Mouse (Mus musculus): Measurements from ENCODE around the gene Wasf2. TPM values are rescaled to one million over a fixed set of nuclear protein-coding genes. Genes with fewer than 3 reads are reported as not detected.

Wasf2 gene
- polyA plus RNA-seq, 1 experiment: 150 TPM

- Histone ChIP-seq H3K4me1 (ENCODE audit: control insufficient read depth, insufficient read depth, low read length) (no peaks in the 10 kb centered on the region), H3K4me3 (ENCODE audit: insufficient read depth, low read length) (no peak overlapping the region), H3K27ac (ENCODE audit: insufficient read depth, low read depth, low read length) (no peak overlapping the region)
- TF ChIP-seq POLR2A (IDR thresholded peaks at IDR 0.05; ENCODE audit: borderline replicate concordance, low read depth, low read length) (no peak), CTCF (IDR thresholded peaks at IDR 0.05; ENCODE audit: low read depth, low read length) (no peak)
Observed at GRCm38 (mm10) chr4:133218745-133219144, 88.4 kb downstream of the Wasf2 start.

GRCm38 (mm10) chr4:133220656-133221055, 90.4 kb downstream of the Wasf2 start:
- no peak for TF ChIP-seq POLR2A (IDR thresholded peaks at IDR 0.05; ENCODE audit: borderline replicate concordance, low read depth, low read length)
- TF ChIP-seq CTCF (IDR thresholded peaks at IDR 0.05; ENCODE audit: low read depth, low read length): no peak
- Histone ChIP-seq H3K4me1 (ENCODE audit: control insufficient read depth, insufficient read depth, low read length) (no peaks in the 10 kb centered on the region), H3K27ac (ENCODE audit: insufficient read depth, low read depth, low read length) (no peak overlapping the region), H3K4me3 (ENCODE audit: insufficient read depth, low read length) (no peak overlapping the region)

- no peaks in the 10 kb centered on the region for H3K4me1 ChIP-seq (ENCODE audit: control insufficient read depth, insufficient read depth, low read length)
- no peak overlapping the region for H3K4me3 ChIP-seq (ENCODE audit: insufficient read depth, low read length)
- no peak overlapping the region for H3K27ac ChIP-seq (ENCODE audit: insufficient read depth, low read depth, low read length)
- TF ChIP-seq POLR2A (IDR thresholded peaks at IDR 0.05; ENCODE audit: borderline replicate concordance, low read depth, low read length) (no peak), CTCF (IDR thresholded peaks at IDR 0.05; ENCODE audit: low read depth, low read length) (no peak)
Observed at GRCm38 (mm10) chr4:133221701-133222100, 91.4 kb downstream of the Wasf2 start.

GRCm38 (mm10) chr4:133223875-133224274, 93.6 kb downstream of the Wasf2 start:
- Histone ChIP-seq H3K27ac (ENCODE audit: insufficient read depth, low read depth, low read length) (no peak overlapping the region), H3K4me1 (ENCODE audit: control insufficient read depth, insufficient read depth, low read length) (no peaks in the 10 kb centered on the region), H3K4me3 (ENCODE audit: insufficient read depth, low read length) (no peak overlapping the region)
- no peak for TF ChIP-seq CTCF (IDR thresholded peaks at IDR 0.05; ENCODE audit: low read depth, low read length)
- TF ChIP-seq POLR2A (IDR thresholded peaks at IDR 0.05; ENCODE audit: borderline replicate concordance, low read depth, low read length): no peak

- no peak for TF ChIP-seq CTCF (IDR thresholded peaks at IDR 0.05; ENCODE audit: low read depth, low read length)
- no peak for TF ChIP-seq POLR2A (IDR thresholded peaks at IDR 0.05; ENCODE audit: borderline replicate concordance, low read depth, low read length)
- no peak overlapping the region for H3K27ac ChIP-seq (ENCODE audit: insufficient read depth, low read depth, low read length)
- no peaks in the 10 kb centered on the region for H3K4me1 ChIP-seq (ENCODE audit: control insufficient read depth, insufficient read depth, low read length)
- H3K4me3 ChIP-seq (ENCODE audit: insufficient read depth, low read length): no peak overlapping the region
Observed at GRCm38 (mm10) chr4:133226073-133226472, 95.8 kb downstream of the Wasf2 start.

GRCm38 (mm10) chr4:133227636-133228035, 97.3 kb downstream of the Wasf2 start:
- Histone ChIP-seq H3K4me1 (ENCODE audit: control insufficient read depth, insufficient read depth, low read length) (no peaks in the 10 kb centered on the region), H3K4me3 (ENCODE audit: insufficient read depth, low read length) (no peak overlapping the region), H3K27ac (ENCODE audit: insufficient read depth, low read depth, low read length) (no peak overlapping the region)
- TF ChIP-seq CTCF (IDR thresholded peaks at IDR 0.05; ENCODE audit: low read depth, low read length) (no peak), POLR2A (IDR thresholded peaks at IDR 0.05; ENCODE audit: borderline replicate concordance, low read depth, low read length) (no peak)

GRCm38 (mm10) chr4:133229582-133229981, 99.3 kb downstream of the Wasf2 start:
- H3K4me1 ChIP-seq (ENCODE audit: control insufficient read depth, insufficient read depth, low read length): no peaks in the 10 kb centered on the region
- TF ChIP-seq POLR2A (IDR thresholded peaks at IDR 0.05; ENCODE audit: borderline replicate concordance, low read depth, low read length): no peak
- no peak for TF ChIP-seq CTCF (IDR thresholded peaks at IDR 0.05; ENCODE audit: low read depth, low read length)
- H3K27ac ChIP-seq (ENCODE audit: insufficient read depth, low read depth, low read length): no peak overlapping the region

GRCm38 (mm10) chr4:133233285-133233976, 103.1 kb downstream of the Wasf2 start:
- no peak overlapping the region for H3K4me3 ChIP-seq (ENCODE audit: insufficient read depth, low read length)
- peaks cover 9% of the 10 kb centered on the region for H3K4me1 ChIP-seq (ENCODE audit: control insufficient read depth, insufficient read depth, low read length)
- no peak overlapping the region for H3K27ac ChIP-seq (ENCODE audit: insufficient read depth, low read depth, low read length)
- TF ChIP-seq POLR2A (IDR thresholded peaks at IDR 0.05; ENCODE audit: borderline replicate concordance, low read depth, low read length): no peak
- peak; percentile 80 for TF ChIP-seq CTCF (IDR thresholded peaks at IDR 0.05; ENCODE audit: low read depth, low read length)

More at GRCm38 (mm10) chr4:133229582-133229981, 99.3 kb downstream of the Wasf2 start:
- H3K4me3 ChIP-seq (ENCODE audit: insufficient read depth, low read length): no peak overlapping the region

GRCm38 (mm10) chr4:133234771-133235170, 104.5 kb downstream of the Wasf2 start:
- Histone ChIP-seq H3K4me3 (ENCODE audit: insufficient read depth, low read length) (no peak overlapping the region), H3K27ac (ENCODE audit: insufficient read depth, low read depth, low read length) (no peak overlapping the region), H3K4me1 (ENCODE audit: control insufficient read depth, insufficient read depth, low read length) (peaks cover 13% of the 10 kb centered on the region)
- TF ChIP-seq POLR2A (IDR thresholded peaks at IDR 0.05; ENCODE audit: borderline replicate concordance, low read depth, low read length) (no peak), CTCF (IDR thresholded peaks at IDR 0.05; ENCODE audit: low read depth, low read length) (no peak)

GRCm38 (mm10) chr4:133235415-133235814, 105.1 kb downstream of the Wasf2 start:
- Histone ChIP-seq H3K4me3 (ENCODE audit: insufficient read depth, low read length) (no peak overlapping the region), H3K27ac (ENCODE audit: insufficient read depth, low read depth, low read length) (no peak overlapping the region)
- TF ChIP-seq CTCF (IDR thresholded peaks at IDR 0.05; ENCODE audit: low read depth, low read length) (no peak), POLR2A (IDR thresholded peaks at IDR 0.05; ENCODE audit: borderline replicate concordance, low read depth, low read length) (no peak)

More at GRCm38 (mm10) chr4:133235415-133235814, 105.1 kb downstream of the Wasf2 start:
- H3K4me1 ChIP-seq (ENCODE audit: control insufficient read depth, insufficient read depth, low read length): peaks cover 15% of the 10 kb centered on the region
